Mouse (Mus musculus): Measurements from ENCODE around the gene Myo3b. TPM values are rescaled to one million over a fixed set of nuclear protein-coding genes. Genes with fewer than 3 reads are reported as not detected.
"Not testable (repeated sequence)": the region's sequence is repeated elsewhere in the genome, so short reads cannot be mapped to it uniquely, and the experiment has no call there.

The Myo3b gene
- polyA plus RNA-seq (2015; fragmentation: Nextera tagmentation; extraction: Ambion mirVana): 0.36 and 0.54 TPM in 2 replicates

DNA sequence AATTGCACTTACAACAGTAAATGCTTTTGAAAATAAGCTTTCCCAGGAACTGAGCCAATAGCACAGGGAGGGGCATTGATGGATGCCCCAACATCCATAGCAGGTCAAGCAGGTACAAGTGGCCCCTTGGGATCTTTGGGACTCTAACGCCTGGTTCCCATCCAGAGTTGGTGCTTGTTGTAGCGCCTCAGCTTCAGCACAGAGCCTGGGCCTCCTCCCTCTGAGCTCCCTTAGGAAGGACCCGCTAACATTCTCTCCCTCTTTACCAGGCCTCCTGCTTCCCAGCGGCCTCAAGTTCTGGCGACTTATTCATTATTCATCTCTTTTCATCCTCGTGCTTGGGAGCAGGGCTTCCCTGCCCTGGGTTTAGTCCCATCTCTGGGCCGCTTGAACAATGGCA lies at the start of gene Myo3b:
Myo3b (plus strand) TSS at position 375 of the 400 bp plus-strand sequence.
- H3K9me3 ChIP-seq (replicated peaks; ENCODE audit: control insufficient read depth, low read length): no peaks in the 10 kb centered on the region
- H3K36me3 ChIP-seq (ENCODE audit: control insufficient read depth, insufficient read depth, low read length): no peaks in the 10 kb centered on the region
- H3K4me3 ChIP-seq (replicated peaks; ENCODE audit: low read length): no peak within 1 kb of the TSS
- no peak within 1 kb of the TSS for H3K27ac ChIP-seq (ENCODE audit: low read length)
- H3K4me2 ChIP-seq (ENCODE audit: low read depth, low read length): no peak within 1 kb of the TSS
- no peak for ATAC-seq (ENCODE audit: insufficient read depth, low FRiP score)
- H3K9ac ChIP-seq (ENCODE audit: low read length): no peak within 1 kb of the TSS
- 35% methylated on average over 7 of the region's 7 CpGs for WGBS
- no peaks in the 10 kb centered on the region for H3K27me3 ChIP-seq (ENCODE audit: control insufficient read depth, insufficient read depth, low read length)
- no peaks in the 10 kb centered on the region for H3K4me1 ChIP-seq (ENCODE audit: control insufficient read depth, insufficient read depth, low read length)

DNA sequence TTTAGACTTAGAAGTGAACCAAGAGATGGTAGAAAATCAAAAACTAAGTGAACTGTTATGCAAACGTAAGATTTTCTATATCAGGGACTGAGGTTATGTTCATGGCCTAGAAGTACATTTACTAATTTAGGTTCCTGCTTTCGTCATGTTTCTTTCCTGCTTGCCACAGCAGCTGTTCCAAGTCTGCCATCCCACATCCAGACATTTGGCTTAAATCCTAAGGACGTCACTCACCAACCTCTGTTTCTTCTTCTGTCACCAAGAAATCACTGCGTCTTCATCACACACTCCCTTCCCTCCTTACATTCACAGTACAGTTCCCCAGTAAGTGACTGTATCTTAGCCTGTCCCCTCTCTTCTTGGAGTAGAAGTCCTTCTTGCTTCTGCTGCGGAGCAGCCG lies 49.7 kb upstream of the Myo3b start:
- Histone ChIP-seq H3K4me2 (ENCODE audit: low read depth, low read length) (no peak overlapping the region), H3K9me3 (replicated peaks; ENCODE audit: control insufficient read depth, low read length) (no peaks in the 10 kb centered on the region), H3K4me3 (replicated peaks; ENCODE audit: low read length) (no peak overlapping the region), H3K9ac (ENCODE audit: low read length) (no peak overlapping the region), H3K36me3 (ENCODE audit: control insufficient read depth, insufficient read depth, low read length) (peaks cover 8% of the 10 kb centered on the region; the same call in 1 of the 2 replicates), H3K4me1 (ENCODE audit: control insufficient read depth, insufficient read depth, low read length) (no peaks in the 10 kb centered on the region), H3K27me3 (ENCODE audit: control insufficient read depth, insufficient read depth, low read length) (no peaks in the 10 kb centered on the region), H3K27ac (ENCODE audit: low read length) (no peak overlapping the region)
- ATAC-seq (ENCODE audit: insufficient read depth, low FRiP score): no peak
- WGBS: 92% methylated on average over 6 of the region's 6 CpGs

DNA sequence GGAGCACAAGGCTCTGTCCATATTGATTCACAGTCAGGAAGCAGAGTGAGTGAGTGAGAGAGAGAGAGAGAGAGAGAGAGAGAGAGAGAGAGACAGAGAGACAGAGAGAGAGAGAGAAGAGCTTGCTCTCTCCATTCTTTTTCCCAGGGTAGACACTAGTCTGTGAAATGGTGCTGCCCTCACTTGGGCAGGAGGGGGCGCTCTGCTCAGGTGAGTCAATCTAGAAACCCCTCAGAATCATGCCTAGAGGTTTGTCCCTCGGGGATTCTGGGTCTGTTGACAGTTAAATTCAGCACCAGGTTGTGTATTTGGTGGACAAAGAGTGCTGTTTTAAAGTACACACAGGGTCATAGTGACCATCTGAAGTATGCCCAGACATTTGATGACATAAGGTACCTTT lies 48.3 kb upstream of the Myo3b start:
- 50% methylated on average over 2 of the region's 2 CpGs for WGBS
- no peak overlapping the region for H3K9ac ChIP-seq (ENCODE audit: low read length)
- H3K4me1 ChIP-seq (ENCODE audit: control insufficient read depth, insufficient read depth, low read length): no peaks in the 10 kb centered on the region
- H3K4me2 ChIP-seq (ENCODE audit: low read depth, low read length): no peak overlapping the region
- H3K36me3 ChIP-seq (ENCODE audit: control insufficient read depth, insufficient read depth, low read length): peaks cover 13% of the 10 kb centered on the region; the same call in 1 of the 2 replicates
- no peak for ATAC-seq (ENCODE audit: insufficient read depth, low FRiP score)
- no peaks in the 10 kb centered on the region for H3K27me3 ChIP-seq (ENCODE audit: control insufficient read depth, insufficient read depth, low read length)
- H3K4me3 ChIP-seq (replicated peaks; ENCODE audit: low read length): no peak overlapping the region
- H3K27ac ChIP-seq (ENCODE audit: low read length): no peak overlapping the region
- no peaks in the 10 kb centered on the region for H3K9me3 ChIP-seq (replicated peaks; ENCODE audit: control insufficient read depth, low read length)

DNA sequence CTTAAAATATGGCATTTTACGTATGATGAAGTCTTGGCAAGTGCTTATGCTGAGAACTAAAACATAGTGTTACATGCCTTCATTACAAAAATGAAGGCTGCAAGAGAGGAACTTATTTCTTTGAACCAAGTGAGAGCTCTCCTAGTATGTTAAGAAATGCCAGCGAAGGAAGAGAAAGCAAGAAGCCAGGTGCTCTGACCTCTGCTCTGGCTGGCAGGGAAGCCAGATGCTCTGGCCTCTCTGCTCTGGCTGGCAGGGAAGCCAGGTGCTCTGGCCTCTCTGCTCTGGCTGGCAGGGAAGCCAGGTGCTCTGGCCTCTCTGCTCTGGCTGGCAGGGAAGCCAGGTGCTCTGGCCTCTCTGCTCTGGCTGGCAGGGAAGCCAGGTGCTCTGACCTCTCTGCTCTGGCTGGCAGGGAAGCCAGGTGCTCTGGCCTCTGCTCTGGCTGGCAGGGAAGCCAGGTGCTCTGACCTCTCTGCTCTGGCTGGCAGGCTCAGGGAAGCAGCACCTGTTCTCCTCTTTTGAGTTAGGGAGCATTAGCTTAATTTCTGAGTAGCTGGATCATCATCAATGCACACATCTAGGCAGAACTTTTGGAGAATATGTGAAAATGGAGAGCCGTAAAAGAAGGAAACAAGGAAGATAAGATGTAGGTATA lies 44.7 kb upstream of the Myo3b start:
- ATAC-seq (ENCODE audit: insufficient read depth, low FRiP score); H3K9ac ChIP-seq (ENCODE audit: low read length); H3K4me2 ChIP-seq (ENCODE audit: low read depth, low read length); H3K4me3 ChIP-seq (replicated peaks; ENCODE audit: low read length); H3K27me3 ChIP-seq (ENCODE audit: control insufficient read depth, insufficient read depth, low read length); H3K9me3 ChIP-seq (replicated peaks; ENCODE audit: control insufficient read depth, low read length); H3K4me1 ChIP-seq (ENCODE audit: control insufficient read depth, insufficient read depth, low read length); H3K27ac ChIP-seq (ENCODE audit: low read length): not testable (repeated sequence)
- H3K36me3 ChIP-seq (ENCODE audit: control insufficient read depth, insufficient read depth, low read length): peaks cover 17% of the 10 kb centered on the region; the same call in 1 of the 2 replicates
- 87% methylated on average over 3 of the region's 3 CpGs for WGBS

DNA sequence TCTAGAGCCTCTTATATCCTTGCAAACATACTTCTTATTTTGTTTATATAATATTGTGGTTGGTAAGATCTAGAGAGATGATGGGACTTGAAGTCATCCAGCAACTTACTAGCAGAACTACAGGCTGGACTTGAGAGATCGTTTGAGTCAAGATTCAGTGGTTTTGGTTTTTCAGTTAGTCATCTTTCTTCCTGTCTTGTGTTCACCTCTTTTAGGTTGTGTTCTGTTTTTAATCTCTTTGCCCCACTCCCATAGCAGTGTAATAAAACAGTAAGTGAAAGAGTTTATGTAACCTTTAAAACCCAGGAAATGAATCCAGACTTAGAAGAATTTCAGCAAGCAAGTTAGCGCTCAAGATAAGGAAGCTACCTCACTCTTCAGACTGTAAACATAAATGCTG lies 44.1 kb upstream of the Myo3b start:
- Histone ChIP-seq H3K36me3 (ENCODE audit: control insufficient read depth, insufficient read depth, low read length) (peaks cover 14% of the 10 kb centered on the region; the same call in 1 of the 2 replicates), H3K4me3 (replicated peaks; ENCODE audit: low read length) (no peak overlapping the region), H3K27me3 (ENCODE audit: control insufficient read depth, insufficient read depth, low read length) (no peaks in the 10 kb centered on the region), H3K4me1 (ENCODE audit: control insufficient read depth, insufficient read depth, low read length) (no peaks in the 10 kb centered on the region), H3K9me3 (replicated peaks; ENCODE audit: control insufficient read depth, low read length) (no peaks in the 10 kb centered on the region), H3K4me2 (ENCODE audit: low read depth, low read length) (no peak overlapping the region), H3K9ac (ENCODE audit: low read length) (no peak overlapping the region), H3K27ac (ENCODE audit: low read length) (no peak overlapping the region)
- no peak for ATAC-seq (ENCODE audit: insufficient read depth, low FRiP score)
- 68% methylated on average over 2 of the region's 2 CpGs for WGBS

DNA sequence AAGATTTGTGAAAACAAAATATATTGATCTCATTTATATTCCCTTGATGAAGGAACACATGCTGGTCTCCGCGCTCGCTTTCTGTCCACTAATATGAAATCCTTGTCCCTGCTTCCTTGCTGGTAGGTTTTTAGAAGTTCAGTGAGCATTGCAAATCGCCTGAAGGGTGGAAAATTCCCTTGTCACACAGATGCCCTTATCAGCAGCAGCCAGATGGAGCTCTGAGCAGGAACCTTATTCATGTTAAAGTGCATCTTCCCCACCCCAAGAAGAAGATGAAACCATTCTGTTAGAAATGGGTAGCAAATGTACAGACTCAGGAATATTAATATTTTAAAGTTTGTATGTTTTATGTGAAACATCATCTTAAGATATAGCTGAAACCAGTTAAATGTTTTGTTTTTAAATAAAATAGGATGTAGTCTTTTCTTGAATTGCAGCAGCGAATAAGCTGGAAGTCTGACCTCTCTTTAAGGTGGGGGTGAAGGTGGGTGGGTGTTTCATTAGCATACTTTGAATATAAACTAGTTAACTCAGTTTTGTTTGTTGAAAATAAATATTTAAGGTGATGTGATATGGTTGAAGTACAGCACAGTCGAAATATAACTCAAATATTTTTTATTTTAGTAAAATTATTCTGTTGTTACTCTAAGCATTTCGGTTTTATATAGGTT lies 39.7 kb upstream of the Myo3b start:
- no peaks in the 10 kb centered on the region for H3K27me3 ChIP-seq (ENCODE audit: control insufficient read depth, insufficient read depth, low read length)
- H3K27ac ChIP-seq (ENCODE audit: low read length): no peak overlapping the region
- H3K4me2 ChIP-seq (ENCODE audit: low read depth, low read length): no peak overlapping the region
- H3K9me3 ChIP-seq (replicated peaks; ENCODE audit: control insufficient read depth, low read length): no peaks in the 10 kb centered on the region
- H3K36me3 ChIP-seq (ENCODE audit: control insufficient read depth, insufficient read depth, low read length): peaks cover 9% of the 10 kb centered on the region; the same call in 1 of the 2 replicates
- no peak overlapping the region for H3K9ac ChIP-seq (ENCODE audit: low read length)
- no peak for ATAC-seq (ENCODE audit: insufficient read depth, low FRiP score)
- no peaks in the 10 kb centered on the region for H3K4me1 ChIP-seq (ENCODE audit: control insufficient read depth, insufficient read depth, low read length)
- 93% methylated on average over 7 of the region's 7 CpGs for WGBS
- H3K4me3 ChIP-seq (replicated peaks; ENCODE audit: low read length): no peak overlapping the region

DNA sequence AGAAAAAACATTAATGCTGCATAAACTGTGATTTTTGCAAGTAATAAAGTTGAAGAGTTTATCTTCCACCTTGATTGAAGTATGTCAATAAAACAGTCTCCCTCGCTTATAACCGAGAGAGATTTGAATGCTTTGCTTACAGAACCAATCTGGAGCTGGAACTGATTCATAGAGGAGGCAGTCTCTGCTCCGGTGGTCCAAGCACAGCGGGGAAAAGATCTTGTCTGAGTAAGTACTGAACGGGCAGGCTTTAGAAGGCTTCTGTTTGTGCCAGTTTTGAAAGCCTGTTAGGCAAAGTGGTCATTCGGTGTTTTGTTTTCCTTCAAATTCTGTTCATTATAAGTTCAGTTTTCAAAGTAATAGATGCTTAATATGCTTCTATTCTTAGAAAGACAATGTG lies 38.6 kb upstream of the Myo3b start:
- no peak for ATAC-seq (ENCODE audit: insufficient read depth, low FRiP score)
- peaks cover 4% of the 10 kb centered on the region; the same call in 1 of the 2 replicates for H3K36me3 ChIP-seq (ENCODE audit: control insufficient read depth, insufficient read depth, low read length)
- H3K27ac ChIP-seq (ENCODE audit: low read length): no peak overlapping the region
- no peaks in the 10 kb centered on the region for H3K9me3 ChIP-seq (replicated peaks; ENCODE audit: control insufficient read depth, low read length)
- no peaks in the 10 kb centered on the region for H3K27me3 ChIP-seq (ENCODE audit: control insufficient read depth, insufficient read depth, low read length)
- H3K4me1 ChIP-seq (ENCODE audit: control insufficient read depth, insufficient read depth, low read length): no peaks in the 10 kb centered on the region
- WGBS: 91% methylated on average over 6 of the region's 6 CpGs
- no peak overlapping the region for H3K4me3 ChIP-seq (replicated peaks; ENCODE audit: low read length)
- H3K9ac ChIP-seq (ENCODE audit: low read length): no peak overlapping the region
- no peak overlapping the region for H3K4me2 ChIP-seq (ENCODE audit: low read depth, low read length)

GRCm38 (mm10) chr2:70006492-70006891 lies 32.4 kb upstream of the Myo3b start:
- Histone ChIP-seq H3K4me1 (ENCODE audit: control insufficient read depth, insufficient read depth, low read length) (no peaks in the 10 kb centered on the region), H3K36me3 (ENCODE audit: control insufficient read depth, insufficient read depth, low read length) (peaks cover 5% of the 10 kb centered on the region; the same call in 1 of the 2 replicates), H3K27ac (ENCODE audit: low read length) (no peak overlapping the region), H3K9me3 (replicated peaks; ENCODE audit: control insufficient read depth, low read length) (no peaks in the 10 kb centered on the region), H3K4me3 (replicated peaks; ENCODE audit: low read length) (no peak overlapping the region), H3K4me2 (ENCODE audit: low read depth, low read length) (no peak overlapping the region), H3K27me3 (ENCODE audit: control insufficient read depth, insufficient read depth, low read length) (no peaks in the 10 kb centered on the region), H3K9ac (ENCODE audit: low read length) (no peak overlapping the region)
- no peak for ATAC-seq (ENCODE audit: insufficient read depth, low FRiP score)
- WGBS: 91% methylated on average over 2 of the region's 2 CpGs

DNA sequence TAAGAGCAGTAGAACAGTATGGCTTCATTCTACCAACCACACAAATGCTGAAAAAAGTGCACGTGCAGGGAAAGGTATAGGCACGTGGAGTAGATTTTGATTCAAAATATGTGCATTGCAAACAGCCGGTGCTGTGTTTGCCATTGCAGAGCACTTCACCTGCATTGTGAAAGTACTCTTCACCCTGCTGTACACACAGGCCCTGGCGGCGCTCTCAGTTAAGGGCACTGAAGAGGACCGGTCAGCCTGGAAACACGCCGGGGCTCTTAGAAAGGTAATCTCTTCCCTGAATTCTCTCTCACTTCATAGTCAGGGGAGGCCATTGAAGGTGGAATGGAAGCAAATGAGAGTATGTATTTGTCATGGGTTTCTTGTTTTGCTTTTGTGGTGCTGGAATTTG lies 26.0 kb upstream of the Myo3b start:
- H3K9ac ChIP-seq (ENCODE audit: low read length): no peak overlapping the region
- no peak overlapping the region for H3K27ac ChIP-seq (ENCODE audit: low read length)
- H3K36me3 ChIP-seq (ENCODE audit: control insufficient read depth, insufficient read depth, low read length): peaks cover 5% of the 10 kb centered on the region
- H3K9me3 ChIP-seq (replicated peaks; ENCODE audit: control insufficient read depth, low read length): no peaks in the 10 kb centered on the region
- H3K4me2 ChIP-seq (ENCODE audit: low read depth, low read length): no peak overlapping the region
- H3K4me1 ChIP-seq (ENCODE audit: control insufficient read depth, insufficient read depth, low read length): no peaks in the 10 kb centered on the region
- ATAC-seq (ENCODE audit: insufficient read depth, low FRiP score): no peak
- no peak overlapping the region for H3K4me3 ChIP-seq (replicated peaks; ENCODE audit: low read length)
- 89% methylated on average over 8 of the region's 8 CpGs for WGBS
- no peaks in the 10 kb centered on the region for H3K27me3 ChIP-seq (ENCODE audit: control insufficient read depth, insufficient read depth, low read length)
